Mouse (Mus musculus) layer of hippocampus, adult 9-11 months (tissue): ENCODE measurements around the gene Gckr.
A peak's percentile ranks its signal among the peaks of the same experiment; 100 is the strongest.

Experiments used
- DNase-seq: peaks from one replicate; pipeline ENCODE4 v3.0.0; 2022

Gckr gene

GRCm38 (mm10) chr5:31297047-31297757 lies at the start of gene Gckr:
Gckr (plus strand) TSS chr5:31297443.
- no peak for DNase-seq

- DNase-seq = no peak
Observed at GRCm38 (mm10) chr5:31250716-31251115, 46.5 kb upstream of the Gckr start.

- no peak for DNase-seq
Observed at GRCm38 (mm10) chr5:31251541-31252101, 45.6 kb upstream of the Gckr start, which contains the start of gene Krtcap3. Krtcap3 (plus strand) TSS chr5:31251691.

- DNase-seq = no peak
Observed at GRCm38 (mm10) chr5:31252151-31252550, 45.1 kb upstream of the Gckr start.

GRCm38 (mm10) chr5:31252795-31253545 lies 44.3 kb upstream of the Gckr start:
- DNase-seq = no peak

- no peak for DNase-seq
Observed at GRCm38 (mm10) chr5:31253806-31254205, 43.4 kb upstream of the Gckr start.

- DNase-seq = no peak
Observed at GRCm38 (mm10) chr5:31254452-31254851, 42.8 kb upstream of the Gckr start.

GRCm38 (mm10) chr5:31254901-31255300 lies 42.3 kb upstream of the Gckr start:
- no peak for DNase-seq

- no peak for DNase-seq
Observed at GRCm38 (mm10) chr5:31255381-31255780, 41.9 kb upstream of the Gckr start.

- DNase-seq = no peak
Observed at GRCm38 (mm10) chr5:31255971-31256370, 41.3 kb upstream of the Gckr start.

- DNase-seq = no peak
Observed at GRCm38 (mm10) chr5:31257616-31258015, 39.6 kb upstream of the Gckr start.

GRCm38 (mm10) chr5:31266101-31266500 lies 31.1 kb upstream of the Gckr start:
- no peak for DNase-seq

GRCm38 (mm10) chr5:31267686-31268085 lies 29.6 kb upstream of the Gckr start:
- DNase-seq = no peak

GRCm38 (mm10) chr5:31273018-31273417 lies 24.2 kb upstream of the Gckr start:
- DNase-seq = no peak

GRCm38 (mm10) chr5:31279245-31279988 lies 17.8 kb upstream of the Gckr start:
- DNase-seq = no peak

GRCm38 (mm10) chr5:31288225-31288624 lies 9.0 kb upstream of the Gckr start:
- DNase-seq = no peak

GRCm38 (mm10) chr5:31288655-31289054 lies 8.6 kb upstream of the Gckr start:
- no peak for DNase-seq

GRCm38 (mm10) chr5:31289626-31290230 lies 7.5 kb upstream of the Gckr start:
- DNase-seq = no peak

GRCm38 (mm10) chr5:31290521-31291360 lies 6.5 kb upstream of the Gckr start, which contains the start of gene Ift172:
Ift172 (minus strand) TSS chr5:31291116.
- DNase-seq = peak; percentile 98

- DNase-seq = no peak
Observed at GRCm38 (mm10) chr5:31291361-31291688, 5.9 kb upstream of the Gckr start.

GRCm38 (mm10) chr5:31294964-31295605 lies 2.2 kb upstream of the Gckr start:
- no peak for DNase-seq
